Mouse (Mus musculus) heart, adult 9 months (tissue): ENCODE results near the gene Rgl1.

Experiments used
- DNase-seq, 2 experiments: peaks; one replicate each; pipeline ENCODE4 v3.0.0; 2022; ENCODE audit warnings: low spot score in 2 of 2

Gene Rgl1

GRCm38 (mm10) chr1:152514256-152514655 lies 251.9 kb downstream of the Rgl1 start:
- DNase-seq = peak in 1 of 2 experiments; percentile 59

DNA sequence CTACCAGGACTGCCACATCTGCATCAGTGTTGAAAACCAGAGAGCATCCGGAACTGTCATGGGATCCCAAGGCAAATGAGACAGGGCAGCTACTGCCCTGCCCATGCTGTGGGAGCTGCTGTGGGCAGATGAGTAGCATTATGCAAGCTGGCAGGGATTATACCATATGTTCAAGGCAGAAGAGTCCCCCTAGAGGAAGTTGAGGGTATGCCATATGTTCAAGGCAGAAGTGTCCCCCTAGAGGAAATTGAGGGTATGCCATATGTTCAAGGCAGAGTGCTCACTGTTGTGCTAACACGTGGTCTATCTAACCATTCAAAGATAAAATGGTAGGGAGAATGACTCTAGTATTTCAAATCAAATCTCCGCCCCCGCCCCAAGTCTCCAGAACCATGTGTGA lies 254.9 kb downstream of the Rgl1 start:
- DNase-seq = peak in 1 of 2 experiments; percentile 32

DNA sequence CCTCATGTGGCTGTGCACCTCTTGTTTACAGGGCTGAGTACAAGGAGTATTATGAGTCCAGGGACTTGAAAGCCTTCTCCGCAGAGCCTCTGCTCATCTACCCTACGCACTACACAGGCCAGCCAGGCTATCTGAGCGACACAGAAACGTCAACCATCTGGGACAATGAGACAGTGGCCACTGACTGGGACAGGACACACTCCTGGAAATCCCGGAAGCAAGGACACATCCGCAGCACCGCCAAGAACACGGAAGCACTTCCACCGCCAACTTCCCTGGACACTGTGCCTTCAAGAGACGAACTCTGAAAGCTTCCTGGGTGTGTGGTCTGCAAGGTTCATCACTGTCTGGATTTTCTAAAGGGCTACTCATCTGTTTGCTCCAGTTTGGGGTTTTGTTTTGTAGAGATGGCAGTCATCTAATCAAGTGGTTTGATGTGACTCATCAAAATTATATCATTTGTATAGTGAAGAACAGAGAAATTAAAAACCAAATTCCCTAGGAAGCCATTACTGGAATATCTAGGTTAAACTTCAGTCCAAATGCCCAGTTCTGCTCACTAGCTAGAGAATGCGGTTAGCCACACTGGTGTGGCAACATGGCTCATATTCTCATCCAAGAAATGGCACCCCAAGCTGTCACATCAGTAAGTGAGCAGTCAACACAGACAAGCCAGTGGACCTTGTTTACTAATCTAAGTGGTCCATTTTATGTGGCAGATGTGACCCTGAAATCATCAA lies 257.5 kb downstream of the Rgl1 start:
- DNase-seq = no peak

- no peak for DNase-seq
These were observed 259.4 kb downstream of the Rgl1 start for GRCm38 (mm10) chr1:152506726-152507125.

DNA sequence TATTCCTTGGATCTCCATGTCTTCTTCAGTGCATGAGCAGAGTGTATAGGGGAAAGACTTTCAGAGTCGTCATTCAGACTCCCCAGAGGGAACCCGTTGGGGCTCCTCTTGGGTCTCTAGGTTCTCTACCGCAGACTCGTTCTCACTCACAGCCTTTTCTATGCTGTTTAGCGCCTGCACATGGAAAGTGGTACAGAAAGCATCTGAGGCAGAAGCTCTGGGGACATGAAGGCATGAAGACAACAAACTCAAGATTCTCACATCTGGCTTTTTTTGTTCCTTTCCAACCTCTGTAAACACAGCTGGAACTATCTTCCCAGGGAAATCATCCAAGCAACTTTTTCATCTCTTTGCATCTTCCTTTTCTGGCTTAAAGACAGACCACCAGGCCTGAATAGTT lies 260.0 kb downstream of the Rgl1 start:
- DNase-seq = no peak

DNA sequence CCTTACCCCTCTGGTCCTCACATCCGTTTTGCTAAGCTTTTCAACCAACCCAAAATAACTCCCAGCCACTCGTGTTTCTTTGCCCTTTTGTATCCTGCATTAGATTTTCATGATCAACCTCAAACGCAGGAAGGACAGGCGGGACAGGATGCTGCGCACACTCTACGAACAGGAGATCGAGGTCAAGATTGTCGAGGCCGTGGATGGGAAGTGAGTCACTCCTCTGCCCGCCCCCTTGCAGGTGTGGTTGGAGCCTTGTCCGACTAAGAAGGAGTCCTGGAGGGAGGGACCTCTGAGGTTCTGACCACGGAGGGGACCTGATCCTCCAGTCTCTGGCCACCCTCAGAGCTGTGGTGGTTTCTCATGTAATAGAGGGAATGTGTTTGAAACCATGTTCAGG lies 266.3 kb downstream of the Rgl1 start:
- peak; percentile 38 to 50 for DNase-seq

- DNase-seq = peak; percentile 43 to 58
These were observed 268.6 kb downstream of the Rgl1 start for GRCm38 (mm10) chr1:152497581-152497980.

DNA sequence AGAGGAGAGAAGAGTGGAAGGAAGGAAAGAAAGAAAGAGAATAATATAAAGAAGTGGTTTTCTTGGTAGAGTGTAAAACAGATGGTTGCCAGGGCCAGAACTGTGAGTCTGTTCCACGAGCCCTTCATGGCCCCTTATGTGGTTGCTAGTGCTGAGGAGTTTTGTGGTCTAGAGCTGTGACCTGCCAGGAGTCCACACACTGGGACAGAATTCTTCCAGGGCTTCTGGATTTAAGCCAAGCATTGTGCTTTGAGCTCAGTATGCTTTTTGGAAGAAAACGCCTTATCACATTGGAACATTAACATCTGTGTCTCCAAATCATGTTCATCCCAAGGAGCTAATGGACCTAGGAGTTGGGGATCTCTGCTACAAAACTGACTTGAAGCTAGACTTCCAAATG lies 269.3 kb downstream of the Rgl1 start:
- DNase-seq = peak; percentile 46 to 51

- no peak for DNase-seq
These were observed 273.9 kb downstream of the Rgl1 start for GRCm38 (mm10) chr1:152492258-152492657.

GRCm38 (mm10) chr1:152490842-152491241 lies 275.3 kb downstream of the Rgl1 start:
- no peak for DNase-seq

DNA sequence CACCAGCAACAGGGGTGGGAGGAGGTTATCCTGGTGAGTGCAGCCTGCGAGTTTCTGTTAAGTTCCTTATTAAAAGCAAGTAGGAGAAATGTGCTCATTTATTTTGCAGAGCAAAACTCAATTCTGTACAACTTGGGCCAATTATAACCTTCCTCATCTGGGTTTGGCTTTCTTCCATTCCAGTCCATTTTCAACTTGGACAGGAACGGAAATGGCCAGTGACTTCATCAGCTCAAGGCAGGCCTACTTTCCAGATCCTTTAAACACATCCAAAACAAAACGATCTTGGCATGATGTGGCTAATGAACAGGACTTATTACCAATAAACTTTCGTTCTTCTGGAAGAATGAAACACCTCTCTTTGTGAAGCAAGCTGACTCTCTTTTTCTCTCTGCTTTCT lies 290.0 kb downstream of the Rgl1 start:
- DNase-seq = peak; percentile 50 to 51

DNA sequence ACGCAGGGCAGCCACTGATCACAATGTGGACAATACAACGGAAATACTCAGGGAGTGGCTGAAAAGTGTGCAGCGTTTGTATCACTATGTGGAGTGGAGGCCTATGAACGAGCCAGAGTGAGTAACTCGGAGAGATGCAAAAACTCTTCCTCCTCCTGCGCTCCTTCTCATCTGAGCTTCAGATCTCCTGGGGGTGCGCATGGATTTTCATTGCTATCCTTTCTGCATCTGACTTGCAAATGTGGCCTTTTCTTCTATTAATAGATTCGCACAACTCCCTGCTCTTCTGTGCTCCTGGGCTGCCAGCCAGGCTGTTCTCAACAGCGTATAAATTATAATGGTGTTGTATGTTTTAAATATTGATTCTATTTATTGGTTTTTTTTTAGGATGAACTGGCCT lies 297.7 kb downstream of the Rgl1 start:
- no peak for DNase-seq
